Mouse (Mus musculus) midbrain, postnatal 0 days (tissue): ENCODE data around the gene Nek4. TPM values are rescaled to one million over a fixed set of nuclear protein-coding genes. Genes with fewer than 3 reads are reported as not detected.

Experiments used
- ATAC-seq: fragments of 200-750 bp; cut with Nextera tagmentation; 2 replicates; pipeline ENCODE4 v1.8.0; 2017; ENCODE audit warnings: moderate number of reproducible peaks, mild to moderate bottlenecking, moderate TSS enrichment, moderate library complexity; ENCODE audit not compliant: low FRiP score
- DNase-seq: peaks from one replicate; pipeline ENCODE4 v3.0.0-alpha.2; 2015; ENCODE audit warnings: low spot score
- H3K27ac ChIP-seq: fragments of 300-500 bp; sonication (generic); 2 replicates; pipeline ENCODE4 v1.5.1; 2014; ENCODE audit warnings: low read depth, mild to moderate bottlenecking, low read length, mixed read lengths
- H3K27me3 ChIP-seq: fragments of 300-500 bp; sonication (generic); 2 replicates; pipeline ENCODE4 v1.6.1; 2014; ENCODE audit warnings: low read length, control low read depth, mixed read lengths; ENCODE audit not compliant: insufficient read depth
- H3K36me3 ChIP-seq: fragments of 300-500 bp; sonication (generic); 2 replicates; pipeline ENCODE4 v1.6.1; 2014; ENCODE audit warnings: low read length, control low read depth, mixed read lengths; ENCODE audit not compliant: insufficient read depth
- H3K4me1 ChIP-seq: fragments of 300-500 bp; sonication (generic); 2 replicates; pipeline ENCODE4 v1.6.1; 2014; ENCODE audit warnings: mild to moderate bottlenecking, control low read depth, antibody characterized with exemption, low read length, mixed read lengths; ENCODE audit not compliant: insufficient read depth
- H3K4me2 ChIP-seq: fragments of 300-500 bp; sonication (generic); 2 replicates; pipeline ENCODE4 v1.6.1; 2014; ENCODE audit warnings: low read depth, mild to moderate bottlenecking, low read length, mixed read lengths; ENCODE audit not compliant: poor library complexity, severe bottlenecking
- H3K4me3 ChIP-seq: fragments of 300-500 bp; sonication (generic); 2 replicates; pipeline ENCODE4 v1.5.1; 2014; ENCODE audit warnings: low read depth, mild to moderate bottlenecking, low read length, moderate library complexity
- H3K9ac ChIP-seq: fragments of 300-500 bp; sonication (generic); replicated peaks from 2 replicates; pipeline ENCODE4 v1.6.1; 2014; ENCODE audit warnings: mild to moderate bottlenecking, low read length, moderate library complexity, mixed read lengths; ENCODE audit not compliant: poor library complexity, severe bottlenecking
- H3K9me3 ChIP-seq: fragments of 300-500 bp; sonication (generic); 2 replicates; pipeline ENCODE4 v1.6.1; 2016; ENCODE audit warnings: low read length, control low read depth
- CTCF ChIP-seq: IDR thresholded peaks from 2 replicates; pipeline ENCODE4 v1.5.1; 2016; ENCODE audit warnings: antibody characterized with exemption, mild to moderate bottlenecking
- WGBS: fragments of 180-500 bp; shearing (Covaris S2); extraction: QIAGEN DNeasy Blood & Tissue Kit; methylation state at CpG from one replicate; pipeline ENCODE4 v1.1.7; 2014; 5-methylcytosine and 5-hydroxymethylcytosine counted together
- polyA plus RNA-seq: library from polyadenylated mRNA; unstranded; fragments of >200 nt; fragmentation: Nextera tagmentation; extraction: Ambion mirVana; gene quantifications from 2 replicates; pipeline ENCODE4 v1.2.1, GENCODE M21; 2015
- total RNA-seq: library from RNA; depleted of rRNA; stranded (reverse); fragments of >200 nt; gene quantifications from 2 replicates; pipeline ENCODE4 v1.2.3, GENCODE M21; 2014; rRNA removed

The Nek4 gene
- total and polyA plus RNA-seq, 2 experiments from 2014 or later, result 12.8 to 15.6 TPM

DNA sequence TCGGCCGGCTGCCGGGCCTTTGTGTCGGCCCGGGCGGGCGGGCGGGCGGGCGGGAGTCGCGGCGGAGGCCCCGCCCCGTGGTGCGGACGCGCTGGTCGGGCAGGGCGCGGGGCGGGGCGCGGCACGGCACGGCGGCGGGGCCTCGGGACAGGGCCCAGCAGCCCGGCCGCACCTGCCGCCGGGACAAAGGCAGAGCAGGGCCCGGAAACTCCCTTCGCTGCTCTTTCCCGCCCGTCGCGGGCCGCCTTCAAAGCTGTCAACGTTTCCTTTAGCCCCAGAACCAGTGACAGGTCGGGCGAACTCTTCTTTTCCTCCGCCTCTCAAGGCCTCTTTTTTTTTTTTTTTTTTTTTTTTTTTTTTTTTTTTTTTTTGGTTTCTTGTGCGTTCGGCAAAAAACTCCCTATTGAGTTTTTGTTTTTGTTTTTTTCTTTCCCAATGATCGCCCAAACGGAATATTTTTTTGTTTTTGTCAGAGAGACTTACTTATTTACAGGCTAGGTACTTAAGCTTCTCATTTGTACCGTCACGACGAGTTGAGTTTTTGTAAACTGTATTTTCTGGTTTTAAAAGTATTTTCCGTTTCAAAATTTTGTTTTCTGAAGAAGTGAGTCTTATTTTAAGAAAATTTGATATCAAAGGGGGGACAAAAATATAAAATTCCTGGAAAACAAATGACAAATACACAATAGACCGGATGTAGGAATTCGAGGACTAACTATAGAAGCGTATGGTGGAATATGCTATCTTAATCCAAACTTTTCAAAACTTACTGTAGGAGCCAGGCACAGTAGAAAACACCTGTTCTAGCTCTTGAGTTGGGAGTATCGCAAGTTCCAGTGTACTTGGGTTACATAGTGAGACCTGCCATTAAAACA, 68.4 kb downstream of the Nek4 start:
- H3K9ac ChIP-seq, result peak overlapping the region; percentile 89
- ATAC-seq (peak; percentile 89), DNase-seq (peak; percentile 68)
- no peak for TF ChIP-seq CTCF
- H3K4me3 ChIP-seq, result peak overlapping the region; percentile 78
- no peaks in the 10 kb centered on the region for H3K27me3 ChIP-seq
- peaks cover 11% of the 10 kb centered on the region for H3K4me1 ChIP-seq
- WGBS, result 4% methylated on average over 38 of the region's 56 CpGs
- H3K9me3 ChIP-seq, result no peaks in the 10 kb centered on the region
- H3K36me3 ChIP-seq, result peaks cover 35% of the 10 kb centered on the region
- peak overlapping the region; percentile 96 for H3K27ac ChIP-seq
- H3K4me2 ChIP-seq, result peak overlapping the region; percentile 41

GRCm38 (mm10) chr14:31022579-31022978, 71.4 kb downstream of the Nek4 start:
- no peak for TF ChIP-seq CTCF
- no peak overlapping the region for H3K4me2 ChIP-seq
- H3K36me3 ChIP-seq, result peaks cover 20% of the 10 kb centered on the region; the same call in 1 of the 2 replicates
- peaks cover 11% of the 10 kb centered on the region for H3K4me1 ChIP-seq
- H3K9ac ChIP-seq, result no peak overlapping the region
- no peak for DNase-seq
- H3K27me3 ChIP-seq, result no peaks in the 10 kb centered on the region
- H3K9me3 ChIP-seq, result no peaks in the 10 kb centered on the region
- no peak for ATAC-seq
- H3K27ac ChIP-seq, result no peak overlapping the region
- WGBS, result 46% methylated on average over 1 of the region's 1 CpGs
- H3K4me3 ChIP-seq, result no peak overlapping the region

DNA sequence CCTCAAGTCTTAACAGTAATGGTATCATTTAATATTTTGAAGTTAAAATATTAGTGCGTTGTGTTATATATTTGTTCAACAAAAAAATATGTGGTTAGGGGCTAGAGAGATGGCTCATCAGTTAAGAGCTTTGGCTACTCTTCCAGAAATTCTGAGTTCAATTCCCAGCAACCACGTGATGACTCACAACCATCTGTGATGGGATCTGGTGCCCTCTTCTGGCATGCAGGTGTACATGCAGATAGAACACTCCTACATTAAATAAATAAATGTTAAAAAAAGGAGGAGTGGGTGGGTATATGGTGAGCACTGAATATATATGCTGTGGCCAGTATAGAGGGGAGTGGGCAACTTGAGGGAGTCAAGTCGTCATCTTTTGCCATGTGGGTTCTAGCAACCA, 74.6 kb downstream of the Nek4 start:
- no peak for ATAC-seq
- Histone ChIP-seq H3K9ac (no peak overlapping the region), H3K4me1 (no peaks in the 10 kb centered on the region), H3K4me3 (no peak overlapping the region), H3K27ac (no peak overlapping the region), H3K36me3 (peaks cover 32% of the 10 kb centered on the region; the same call in 1 of the 2 replicates), H3K4me2 (no peak overlapping the region), H3K9me3 (no peaks in the 10 kb centered on the region), H3K27me3 (no peaks in the 10 kb centered on the region)
- DNase-seq, result no peak
- WGBS, result 77% methylated on average over 3 of the region's 3 CpGs
- TF ChIP-seq CTCF, result peak; percentile 57

Other genes starting within 250 kb of the Nek4 start
- 9.2 and 13.7 TPM in 2 replicates for gene Sfmbt1, start 236.5 kb upstream of the Nek4 start, total RNA-seq
- 14.0 and 16.2 TPM in 2 replicates for gene Sfmbt1, start 236.5 kb upstream of the Nek4 start, polyA plus RNA-seq
- 15.0 and 16.9 TPM in 2 replicates for gene Tmem110, start 125.8 kb upstream of the Nek4 start, total RNA-seq
- 14.3 and 14.5 TPM in 2 replicates for gene Tmem110, start 125.8 kb upstream of the Nek4 start, polyA plus RNA-seq
- gene Mustn1, start 72.2 kb upstream of the Nek4 start, total RNA-seq, result 0.19 and 1.0 TPM in 2 replicates
- gene Mustn1, start 72.2 kb upstream of the Nek4 start, polyA plus RNA-seq, result 1.0 and 2.0 TPM in 2 replicates
- gene Itih4, start 64.9 kb upstream of the Nek4 start, total RNA-seq, result not detected in 2 replicates
- gene Itih4, start 64.9 kb upstream of the Nek4 start, polyA plus RNA-seq, result not detected in 2 replicates
- 4.5 and 5.3 TPM in 2 replicates for gene Itih3, start 27.6 kb upstream of the Nek4 start, total RNA-seq
- gene Itih3, start 27.6 kb upstream of the Nek4 start, polyA plus RNA-seq, result 5.6 and 6.1 TPM in 2 replicates
- not detected in 2 replicates for gene Itih1, start 8.1 kb upstream of the Nek4 start, total RNA-seq
- gene Itih1, start 8.1 kb upstream of the Nek4 start, polyA plus RNA-seq, result not detected in 2 replicates
- gene Glt8d1, start 50.0 kb downstream of the Nek4 start, total RNA-seq, result 39.2 and 51.3 TPM in 2 replicates
- gene Glt8d1, start 50.0 kb downstream of the Nek4 start, polyA plus RNA-seq, result 42.9 and 49.6 TPM in 2 replicates
- 244 and 256 TPM in 2 replicates for gene Spcs1, start 50.3 kb downstream of the Nek4 start, total RNA-seq
- gene Spcs1, start 50.3 kb downstream of the Nek4 start, polyA plus RNA-seq, result 408 and 415 TPM in 2 replicates
- 51.2 and 81.5 TPM in 2 replicates for gene Pbrm1, start 67.8 kb downstream of the Nek4 start, total RNA-seq
- gene Pbrm1, start 67.8 kb downstream of the Nek4 start, polyA plus RNA-seq, result 71.3 and 84.8 TPM in 2 replicates
- 37.8 and 42.8 TPM in 2 replicates for gene Gnl3, start 67.8 kb downstream of the Nek4 start, total RNA-seq
- gene Gnl3, start 67.8 kb downstream of the Nek4 start, polyA plus RNA-seq, result 57.7 and 70.5 TPM in 2 replicates
- gene Smim4, start 177.6 kb downstream of the Nek4 start, total RNA-seq, result 3.2 and 4.3 TPM in 2 replicates
- 41.6 and 47.5 TPM in 2 replicates for gene Smim4, start 177.6 kb downstream of the Nek4 start, polyA plus RNA-seq
- 132 and 171 TPM in 2 replicates for gene Nt5dc2, start 179.7 kb downstream of the Nek4 start, total RNA-seq
- gene Nt5dc2, start 179.7 kb downstream of the Nek4 start, polyA plus RNA-seq, result 132 and 144 TPM in 2 replicates
- 25.5 and 31.4 TPM in 2 replicates for gene Stab1, start 217.3 kb downstream of the Nek4 start, total RNA-seq
- 9.0 and 11.7 TPM in 2 replicates for gene Stab1, start 217.3 kb downstream of the Nek4 start, polyA plus RNA-seq